Mouse (Mus musculus) forebrain, embryonic 15.5 days (tissue): ENCODE measurements around the gene Psmb8. TPM values are rescaled to one million over a fixed set of nuclear protein-coding genes. Genes with fewer than 3 reads are reported as not detected.

ENCODE experiments used
- ATAC-seq: fragments of 200-750 bp; cut with Nextera tagmentation; replicated peaks from 2 replicates; pipeline ENCODE4 v1.8.0; 2017; ENCODE audit warnings: mild to moderate bottlenecking, moderate TSS enrichment, moderate library complexity
- H3K27ac ChIP-seq: fragments of 300-500 bp; sonication (generic); replicated peaks from 2 replicates; pipeline ENCODE4 v1.5.1; 2015; ENCODE audit warnings: mild to moderate bottlenecking, inconsistent platforms
- H3K27me3 ChIP-seq: fragments of 300-500 bp; sonication (generic); 2 replicates; pipeline ENCODE4 v1.6.1; 2015; ENCODE audit warnings: inconsistent platforms
- H3K36me3 ChIP-seq: fragments of 300-500 bp; sonication (generic); 2 replicates; pipeline ENCODE4 v1.6.1; 2015; ENCODE audit warnings: mild to moderate bottlenecking, inconsistent platforms
- H3K4me1 ChIP-seq: fragments of 300-500 bp; sonication (generic); 2 replicates; pipeline ENCODE4 v1.6.1; 2015; ENCODE audit warnings: inconsistent platforms
- H3K4me2 ChIP-seq: fragments of 300-500 bp; sonication (generic); replicated peaks from 2 replicates; pipeline ENCODE4 v1.6.1; 2015; ENCODE audit warnings: mild to moderate bottlenecking, inconsistent platforms
- H3K4me3 ChIP-seq: fragments of 300-500 bp; sonication (generic); 2 replicates; pipeline ENCODE4 v1.5.1; 2015; ENCODE audit warnings: mild to moderate bottlenecking, inconsistent platforms
- H3K9ac ChIP-seq: fragments of 300-500 bp; sonication (generic); replicated peaks from 2 replicates; pipeline ENCODE4 v1.6.1; 2015; ENCODE audit warnings: mild to moderate bottlenecking, inconsistent platforms
- H3K9me3 ChIP-seq: fragments of 300-500 bp; sonication (generic); 2 replicates; pipeline ENCODE4 v1.6.1; 2016; ENCODE audit warnings: inconsistent platforms
- WGBS: fragments of 180-500 bp; shearing (Covaris S2); methylation state at CpG from one replicate; pipeline ENCODE4 v1.1.7; 2015; ENCODE audit warnings: mixed read lengths; 5-methylcytosine and 5-hydroxymethylcytosine counted together
- polyA plus RNA-seq: library from polyadenylated mRNA; unstranded; fragments of >200 nt; fragmentation: Nextera tagmentation; extraction: Ambion mirVana; gene quantifications from 2 replicates; pipeline ENCODE4 v1.2.1, GENCODE M21; 2015

Psmb8 gene
- polyA plus RNA-seq, 1 experiment from 2014 or later = 2.6 TPM

GRCm38 (mm10) chr17:34239601-34240041, 42.1 kb downstream of the Psmb8 start:
- Histone ChIP-seq H3K27me3 (no peaks in the 10 kb centered on the region), H3K27ac (no peak overlapping the region), H3K9ac (no peak overlapping the region), H3K36me3 (no peaks in the 10 kb centered on the region), H3K4me3 (no peak overlapping the region), H3K4me2 (no peak overlapping the region), H3K9me3 (no peaks in the 10 kb centered on the region), H3K4me1 (no peaks in the 10 kb centered on the region)
- 79% methylated on average over 10 of the region's 10 CpGs for WGBS
- ATAC-seq = no peak

- H3K9ac ChIP-seq = no peak overlapping the region
- WGBS = 67% methylated on average over 3 of the region's 3 CpGs
Observed at GRCm38 (mm10) chr17:34240366-34240765, 42.8 kb downstream of the Psmb8 start.

GRCm38 (mm10) chr17:34240916-34241315, 43.4 kb downstream of the Psmb8 start:
- no peak overlapping the region for H3K4me2 ChIP-seq
- H3K36me3 ChIP-seq = no peaks in the 10 kb centered on the region
- H3K4me3 ChIP-seq = no peak overlapping the region
- H3K9me3 ChIP-seq = no peaks in the 10 kb centered on the region
- H3K27me3 ChIP-seq = no peaks in the 10 kb centered on the region
- no peak overlapping the region for H3K27ac ChIP-seq
- H3K9ac ChIP-seq = no peak overlapping the region
- no peak for ATAC-seq
- WGBS = 84% methylated on average over 6 of the region's 6 CpGs
- H3K4me1 ChIP-seq = no peaks in the 10 kb centered on the region

More at GRCm38 (mm10) chr17:34240366-34240765, 42.8 kb downstream of the Psmb8 start:
- H3K4me2 ChIP-seq = no peak overlapping the region
- H3K36me3 ChIP-seq = no peaks in the 10 kb centered on the region
- no peaks in the 10 kb centered on the region for H3K27me3 ChIP-seq
- H3K27ac ChIP-seq = no peak overlapping the region
- no peaks in the 10 kb centered on the region for H3K9me3 ChIP-seq
- no peaks in the 10 kb centered on the region for H3K4me1 ChIP-seq
- H3K4me3 ChIP-seq = no peak overlapping the region
- no peak for ATAC-seq

GRCm38 (mm10) chr17:34244656-34245055, 47.1 kb downstream of the Psmb8 start:
- ATAC-seq = no peak
- Histone ChIP-seq H3K27me3 (no peaks in the 10 kb centered on the region), H3K4me1 (no peaks in the 10 kb centered on the region), H3K36me3 (no peaks in the 10 kb centered on the region), H3K4me2 (no peak overlapping the region), H3K4me3 (no peak overlapping the region), H3K27ac (no peak overlapping the region), H3K9ac (no peak overlapping the region), H3K9me3 (no peaks in the 10 kb centered on the region)
- WGBS = 77% methylated on average over 4 of the region's 4 CpGs

- Histone ChIP-seq H3K9me3 (no peaks in the 10 kb centered on the region), H3K4me3 (no peak overlapping the region), H3K36me3 (no peaks in the 10 kb centered on the region), H3K27me3 (no peaks in the 10 kb centered on the region), H3K4me2 (no peak overlapping the region), H3K9ac (no peak overlapping the region), H3K4me1 (no peaks in the 10 kb centered on the region), H3K27ac (no peak overlapping the region)
- WGBS = 80% methylated on average over 3 of the region's 3 CpGs
- no peak for ATAC-seq
Observed at GRCm38 (mm10) chr17:34247047-34247446, 49.5 kb downstream of the Psmb8 start.

DNA sequence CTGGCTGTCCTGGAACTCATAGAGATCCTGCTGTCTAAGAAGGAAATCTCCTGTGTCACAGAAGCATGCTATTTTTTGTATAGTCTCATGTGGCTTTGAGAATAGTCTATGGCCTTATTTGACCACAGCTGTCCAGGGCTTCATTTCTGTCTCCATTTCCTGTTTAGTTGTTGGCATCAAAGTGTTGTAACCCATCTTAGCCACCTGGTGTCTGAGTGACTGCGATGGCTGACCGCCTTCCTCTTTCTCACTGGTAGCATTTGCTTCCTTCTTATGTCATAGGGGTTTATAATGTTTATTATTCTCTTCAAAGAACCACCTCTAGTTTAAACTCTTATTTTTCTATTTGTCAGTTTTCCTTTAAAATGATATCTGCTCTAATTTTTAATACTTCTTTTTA, 51.2 kb downstream of the Psmb8 start:
- H3K36me3 ChIP-seq = no peaks in the 10 kb centered on the region
- no peak for ATAC-seq
- H3K4me2 ChIP-seq = no peak overlapping the region
- 67% methylated on average over 2 of the region's 2 CpGs for WGBS
- no peaks in the 10 kb centered on the region for H3K4me1 ChIP-seq
- H3K9me3 ChIP-seq = no peaks in the 10 kb centered on the region
- H3K4me3 ChIP-seq = no peak overlapping the region
- H3K27ac ChIP-seq = no peak overlapping the region
- H3K9ac ChIP-seq = no peak overlapping the region
- H3K27me3 ChIP-seq = no peaks in the 10 kb centered on the region

DNA sequence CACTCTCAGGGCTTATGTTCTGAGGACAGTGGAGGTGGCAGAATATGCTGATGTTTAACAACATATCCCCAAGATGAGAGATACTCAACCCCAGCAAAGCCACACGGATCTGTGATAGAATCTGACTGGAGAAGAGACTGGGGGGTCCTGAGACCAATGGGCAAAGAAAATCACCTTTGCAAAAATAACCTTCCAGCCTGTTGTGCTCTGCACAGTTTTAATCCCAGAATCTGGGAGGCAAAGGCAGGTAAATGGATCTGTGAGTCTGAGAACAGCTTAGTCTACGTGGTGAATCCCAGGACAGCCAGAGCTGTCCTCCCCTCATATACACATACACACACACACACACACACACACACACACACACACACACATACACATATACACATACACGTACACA, 51.8 kb downstream of the Psmb8 start:
- H3K4me3 ChIP-seq = no peak overlapping the region
- H3K36me3 ChIP-seq = no peaks in the 10 kb centered on the region
- H3K4me2 ChIP-seq = no peak overlapping the region
- no peaks in the 10 kb centered on the region for H3K4me1 ChIP-seq
- H3K9ac ChIP-seq = no peak overlapping the region
- ATAC-seq = no peak
- 47% methylated on average over 3 of the region's 3 CpGs for WGBS
- H3K27me3 ChIP-seq = no peaks in the 10 kb centered on the region
- H3K27ac ChIP-seq = no peak overlapping the region
- no peaks in the 10 kb centered on the region for H3K9me3 ChIP-seq

DNA sequence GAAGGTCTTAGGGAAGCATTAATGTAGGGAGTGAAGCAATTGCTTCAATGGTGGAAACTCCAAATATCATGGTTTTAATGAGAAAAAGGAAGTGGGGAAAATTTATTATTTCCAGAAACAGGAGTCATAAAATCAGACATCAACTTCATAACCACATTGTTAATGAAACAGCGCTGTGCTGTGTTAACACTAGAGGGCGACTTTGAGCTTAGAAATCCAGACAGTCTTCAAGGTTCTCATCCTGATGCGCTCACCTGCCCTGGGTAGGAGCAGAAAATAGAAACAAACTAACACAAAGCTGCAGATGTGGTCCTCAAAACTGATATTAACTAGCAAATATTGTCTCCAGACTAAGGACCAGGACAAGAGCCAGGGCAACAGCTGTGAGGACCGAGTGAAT, 52.4 kb downstream of the Psmb8 start:
- no peak overlapping the region for H3K4me2 ChIP-seq
- no peak for ATAC-seq
- no peaks in the 10 kb centered on the region for H3K27me3 ChIP-seq
- no peaks in the 10 kb centered on the region for H3K4me1 ChIP-seq
- no peaks in the 10 kb centered on the region for H3K9me3 ChIP-seq
- no peak overlapping the region for H3K9ac ChIP-seq
- H3K4me3 ChIP-seq = no peak overlapping the region
- no peak overlapping the region for H3K27ac ChIP-seq
- 18% methylated on average over 4 of the region's 4 CpGs for WGBS
- no peaks in the 10 kb centered on the region for H3K36me3 ChIP-seq

Other genes with a start within 250 kb of the Psmb8 start
- gene B3galt4, start 246.2 kb upstream of the Psmb8 start, polyA plus RNA-seq = 10.1 and 10.4 TPM in 2 replicates
- 75.8 and 79.7 TPM in 2 replicates for gene Vps52, start 241.9 kb upstream of the Psmb8 start, polyA plus RNA-seq
- 864 and 971 TPM in 2 replicates for gene Rps18, start 241.7 kb upstream of the Psmb8 start, polyA plus RNA-seq
- gene H2-K1, start 197.4 kb upstream of the Psmb8 start, polyA plus RNA-seq = 8.1 and 13.0 TPM in 2 replicates
- gene Ring1, start 173.0 kb upstream of the Psmb8 start, polyA plus RNA-seq = 21.9 and 22.9 TPM in 2 replicates
- 64.4 and 74.3 TPM in 2 replicates for gene H2-Ke6, start 169.7 kb upstream of the Psmb8 start, polyA plus RNA-seq
- 148 and 156 TPM in 2 replicates for gene Slc39a7, start 166.0 kb upstream of the Psmb8 start, polyA plus RNA-seq
- 58.2 and 64.5 TPM in 2 replicates for gene Rxrb, start 165.9 kb upstream of the Psmb8 start, polyA plus RNA-seq
- 2.0 and 2.1 TPM in 2 replicates for gene Col11a2, start 158.3 kb upstream of the Psmb8 start, polyA plus RNA-seq
- 0.15 TPM in 1 of 2 replicates, not detected in the other for gene H2-Oa, start 105.4 kb upstream of the Psmb8 start, polyA plus RNA-seq
- gene H2-DMa, start 78.2 kb upstream of the Psmb8 start, polyA plus RNA-seq = 12.9 and 13.0 TPM in 2 replicates
- 132 and 133 TPM in 2 replicates for gene Brd2, start 75.1 kb upstream of the Psmb8 start, polyA plus RNA-seq
- 1.0 and 1.4 TPM in 2 replicates for gene H2-DMb2, start 54.4 kb upstream of the Psmb8 start, polyA plus RNA-seq
- 0.88 and 0.91 TPM in 2 replicates for gene H2-DMb1, start 44.6 kb upstream of the Psmb8 start, polyA plus RNA-seq
- 1.5 and 1.6 TPM in 2 replicates for gene Tap1, start 10.2 kb upstream of the Psmb8 start, polyA plus RNA-seq
- 0.73 and 1.1 TPM in 2 replicates for gene Psmb9, start 10.0 kb upstream of the Psmb8 start, polyA plus RNA-seq
- gene Tap2, start 5.8 kb downstream of the Psmb8 start, polyA plus RNA-seq = 1.3 and 1.7 TPM in 2 replicates
- gene H2-Ob, start 41.2 kb downstream of the Psmb8 start, polyA plus RNA-seq = 0.20 TPM in 1 of 2 replicates, not detected in the other
- gene H2-Ab1, start 60.0 kb downstream of the Psmb8 start, polyA plus RNA-seq = 0.86 and 1.2 TPM in 2 replicates
- 0.23 TPM in 1 of 2 replicates, not detected in the other for gene H2-Aa, start 90.1 kb downstream of the Psmb8 start, polyA plus RNA-seq
- gene H2-Eb1, start 108.1 kb downstream of the Psmb8 start, polyA plus RNA-seq = 1.1 and 1.6 TPM in 2 replicates
- 0.14 TPM in 1 of 2 replicates, not detected in the other for gene H2-Eb2, start 127.9 kb downstream of the Psmb8 start, polyA plus RNA-seq
- 0.06 TPM in 1 of 2 replicates, not detected in the other for gene Btnl2, start 157.1 kb downstream of the Psmb8 start, polyA plus RNA-seq
- gene Btnl1, start 179.4 kb downstream of the Psmb8 start, polyA plus RNA-seq = not detected in 2 replicates
- gene BC051142, start 201.1 kb downstream of the Psmb8 start, polyA plus RNA-seq = 1.5 and 3.3 TPM in 2 replicates